Mouse (Mus musculus): Measurements from ENCODE around the gene 2610001J05Rik.
"Not testable (repeated sequence)": the region's sequence is repeated elsewhere in the genome, so short reads cannot be mapped to it uniquely, and the experiment has no call there.

Gene 2610001J05Rik

DNA sequence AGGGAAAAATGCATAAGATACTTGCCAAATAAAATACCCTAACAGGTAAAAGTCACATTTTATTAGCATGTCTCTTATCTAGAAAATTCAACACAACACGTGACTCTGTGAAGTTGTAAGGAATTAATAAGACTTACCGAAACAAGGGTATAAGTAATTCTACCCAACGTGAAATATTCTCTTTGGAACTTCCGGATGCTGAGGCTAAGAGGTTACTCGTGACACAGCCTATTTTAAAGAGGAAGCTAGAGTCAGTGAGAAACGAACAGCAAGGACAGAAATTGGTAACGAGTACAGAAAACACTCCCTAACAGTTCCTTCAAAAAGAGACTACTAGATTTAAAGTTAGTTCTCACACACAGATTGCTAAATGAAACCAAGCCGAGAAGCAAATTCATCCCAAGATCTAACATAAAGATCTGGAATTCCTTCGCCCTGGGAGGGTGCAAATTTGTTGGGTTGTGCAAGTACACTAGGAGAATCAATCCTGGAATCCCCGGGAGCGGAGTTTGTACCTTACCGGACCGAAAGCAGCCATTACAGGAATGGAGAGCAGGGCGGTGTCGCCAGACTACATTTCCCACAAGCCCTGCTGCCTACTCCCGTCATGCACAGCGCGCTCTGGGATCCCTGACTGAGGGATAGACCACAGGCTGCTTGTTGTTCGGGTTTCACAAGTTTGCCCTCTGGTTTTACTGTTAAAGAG lies at the start of gene 2610001J05Rik:
Gene 2610001J05Rik, minus strand, starts transcription at position 600 of the 706 bp plus-strand sequence.
- peak; percentile 89 for DNase-seq (ENCODE audit: low read depth, low spot score)

DNA sequence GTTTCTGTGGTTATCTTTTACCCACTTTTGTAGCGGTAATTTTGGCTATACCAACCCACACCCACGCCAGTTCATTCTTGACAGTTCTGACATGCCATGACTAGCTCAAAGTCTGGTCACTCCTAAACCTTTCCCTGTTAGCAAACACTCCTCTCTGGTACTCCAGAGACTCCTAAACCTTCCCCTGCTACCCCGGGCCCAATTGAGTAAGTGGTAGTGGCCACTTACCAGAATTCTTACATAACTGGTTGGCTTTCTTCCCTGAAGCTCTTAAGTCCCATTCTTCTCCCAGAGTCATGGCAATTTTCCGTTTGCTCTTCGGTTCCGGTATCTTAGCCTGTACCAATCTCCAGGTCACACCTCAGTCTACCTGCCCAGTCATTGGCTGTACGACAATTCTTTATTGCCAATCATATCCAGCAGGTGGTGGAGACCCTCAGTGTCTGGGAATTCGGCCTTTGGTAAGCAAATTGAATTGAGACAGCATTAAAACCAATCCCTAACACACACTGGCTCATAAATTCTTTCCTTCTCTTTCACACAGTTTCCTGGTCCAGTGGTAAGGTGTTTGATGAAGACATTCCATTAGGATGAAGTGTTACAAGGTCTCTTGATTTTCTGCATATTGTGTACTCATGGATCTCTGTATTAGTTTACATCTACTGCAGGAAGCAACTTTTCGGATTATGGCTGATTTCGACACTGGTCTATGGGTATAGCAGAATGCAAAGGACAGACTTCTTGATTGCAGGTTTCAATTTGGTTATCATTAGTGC lies 38.6 kb upstream of the 2610001J05Rik start:
- no peak for DNase-seq (ENCODE audit: low read depth, low spot score)

DNA sequence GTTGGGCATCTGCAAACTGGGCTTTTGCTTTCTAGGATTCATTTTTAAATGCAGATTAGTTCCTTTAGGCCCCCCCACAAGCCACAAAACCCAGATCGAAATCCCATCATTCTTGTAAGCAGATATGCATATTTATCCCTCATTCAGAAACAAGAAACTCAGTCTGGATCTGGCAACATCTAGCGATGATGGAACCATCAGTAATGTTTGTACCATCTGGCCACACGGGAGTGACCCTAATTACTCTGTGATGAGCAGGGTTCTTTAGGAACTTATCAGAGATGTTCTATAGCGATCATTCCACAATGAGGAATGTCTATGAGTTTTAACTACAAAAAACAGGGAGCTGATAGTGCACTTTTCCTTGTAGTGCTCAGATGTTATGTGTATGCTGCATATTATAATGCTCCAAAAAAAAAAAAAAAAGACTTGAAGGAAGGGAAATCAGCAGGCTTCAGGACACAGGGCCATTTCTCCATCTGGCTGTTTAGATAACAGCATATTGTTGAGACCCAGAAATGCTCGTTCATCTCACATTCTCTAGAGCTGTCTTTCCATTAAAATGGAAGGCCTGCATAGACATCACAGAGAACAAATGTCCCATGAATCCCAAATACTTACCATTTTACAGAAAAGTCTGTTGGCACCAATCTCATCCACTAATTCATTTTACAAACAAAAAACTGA lies 31.8 kb upstream of the 2610001J05Rik start:
- DNase-seq (ENCODE audit: low read depth, low spot score): no peak

DNA sequence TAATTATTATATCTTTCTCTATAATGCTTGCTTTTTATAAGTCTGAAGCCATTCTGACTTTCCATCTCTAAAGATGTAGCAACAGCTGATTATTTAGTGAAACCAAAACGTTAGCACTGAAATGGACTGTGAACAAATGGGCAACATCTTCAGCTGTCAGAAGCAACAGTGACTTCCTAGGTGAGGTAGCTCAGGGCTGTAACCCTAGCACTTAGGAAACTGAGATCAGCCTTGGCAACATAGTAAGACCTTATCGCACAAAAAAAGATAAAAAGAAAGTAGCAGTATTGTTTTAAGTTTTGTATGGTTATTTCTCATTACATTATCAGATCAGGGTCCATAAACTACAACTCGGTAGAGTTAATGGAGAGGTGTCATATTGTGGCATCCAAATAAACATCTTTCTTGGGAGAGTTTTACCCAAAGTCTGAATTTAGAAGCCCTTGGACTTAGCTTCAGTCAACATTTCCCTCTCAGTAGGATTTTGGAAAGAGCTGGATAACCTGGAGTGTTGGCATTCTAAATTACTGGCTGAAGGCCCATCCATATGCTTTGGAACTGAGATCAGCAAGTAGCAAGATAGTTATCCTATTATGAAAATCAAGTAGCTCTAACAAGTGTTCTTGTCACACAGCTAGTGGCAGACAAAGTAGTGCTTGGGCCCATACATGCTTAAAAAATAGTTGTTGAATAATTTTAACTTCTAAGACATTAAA lies 13.7 kb upstream of the 2610001J05Rik start:
- DNase-seq (ENCODE audit: low read depth, low spot score): no peak

DNA sequence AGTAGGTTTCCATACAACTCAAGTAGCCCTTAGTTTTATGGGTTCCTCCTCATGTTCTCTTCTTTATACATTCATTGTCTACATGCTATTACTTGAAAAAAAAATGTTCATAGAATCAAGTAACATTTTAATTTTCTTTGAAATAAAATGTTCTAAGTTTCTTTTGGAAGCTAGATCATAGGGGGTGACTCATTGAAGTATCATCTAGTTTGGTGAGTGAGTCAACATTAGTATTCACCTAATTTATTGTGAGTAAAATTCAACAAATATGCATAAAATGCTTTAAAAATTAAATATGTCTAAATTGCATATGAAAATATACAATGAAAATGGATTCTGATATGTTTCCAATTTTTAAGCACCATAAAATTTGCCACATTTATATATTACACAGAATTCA lies 11.6 kb upstream of the 2610001J05Rik start:
- no peak for DNase-seq (ENCODE audit: low read depth, low spot score)

DNA sequence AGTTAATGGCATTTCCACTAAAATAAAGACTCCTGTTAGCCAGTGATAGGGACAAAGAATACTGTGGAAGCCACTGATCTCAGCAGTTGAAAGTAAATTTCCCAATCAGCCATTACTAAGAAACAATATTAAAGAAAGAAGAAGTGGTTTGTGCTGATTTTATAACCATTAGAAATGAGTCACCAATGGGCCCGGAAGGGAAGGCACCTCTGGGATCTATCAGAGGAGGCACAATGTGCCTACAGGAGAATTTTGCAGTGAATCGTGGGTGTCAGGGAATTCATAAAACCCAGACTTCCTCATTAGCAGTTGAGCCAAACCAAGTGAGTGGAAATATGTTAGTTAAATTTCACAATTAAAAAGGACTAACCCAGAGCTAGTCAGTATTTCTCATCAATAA lies 2.6 kb upstream of the 2610001J05Rik start:
- no peak for DNase-seq (ENCODE audit: low read depth, low spot score)

DNA sequence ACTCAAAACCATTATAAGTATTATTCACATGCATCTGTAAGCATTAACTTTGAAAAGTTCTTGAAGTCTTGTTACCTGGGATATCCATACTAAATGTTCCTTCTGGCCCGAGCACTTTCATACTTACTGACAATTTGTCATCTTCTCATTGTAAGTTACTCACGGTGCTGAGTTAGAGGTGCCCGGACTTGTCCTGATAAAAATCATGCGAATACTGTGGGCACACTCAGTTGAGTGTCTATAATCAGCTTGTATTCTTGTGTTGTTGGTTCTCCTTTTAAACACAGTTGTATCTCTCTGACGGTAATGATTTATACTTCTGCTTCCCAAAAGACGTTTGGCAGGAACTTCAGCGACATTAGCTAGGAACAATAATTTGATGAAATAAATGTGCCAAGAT lies 758 bp upstream of the 2610001J05Rik start:
- no peak for DNase-seq (ENCODE audit: low read depth, low spot score)

DNA sequence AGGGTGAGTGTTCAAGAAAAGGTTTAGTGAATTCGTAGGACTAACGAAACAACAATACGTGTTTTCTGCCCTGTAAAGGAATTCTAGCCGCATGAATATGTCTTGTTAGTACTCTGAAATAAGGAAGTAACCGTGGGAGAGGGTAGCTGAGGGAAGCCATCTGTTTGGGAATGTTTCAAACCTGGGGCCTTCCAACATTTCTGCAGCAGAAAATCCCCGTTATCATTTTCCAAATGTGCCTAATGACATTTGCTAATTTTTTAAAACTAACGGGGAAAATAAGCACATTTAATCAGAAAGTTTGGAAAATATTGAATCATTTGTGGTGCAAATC lies 274 bp upstream of the 2610001J05Rik start:
- no peak for DNase-seq (ENCODE audit: low read depth, low spot score)

DNA sequence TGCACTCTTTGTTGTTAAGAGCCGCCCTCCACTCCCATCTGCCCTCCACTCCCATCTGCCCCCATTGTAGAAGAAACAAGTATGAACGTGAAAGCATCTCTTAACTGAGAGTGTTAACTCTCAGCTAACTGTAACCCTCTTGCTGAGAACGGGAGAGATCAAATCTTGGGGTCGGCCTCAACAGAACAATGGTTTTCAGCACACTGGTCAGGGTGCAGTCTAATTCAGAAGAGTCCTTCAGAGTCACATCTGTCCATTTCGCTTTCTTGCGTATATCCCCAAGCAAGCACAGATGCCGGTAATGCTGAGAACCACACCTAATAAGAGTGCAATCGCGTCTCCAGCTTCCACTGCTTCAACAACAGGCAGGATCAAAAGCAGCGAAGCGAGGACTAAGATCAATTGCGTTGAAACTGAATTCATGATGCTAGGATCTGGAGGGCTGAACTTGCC lies 1.0 kb downstream of the 2610001J05Rik start:
- DNase-seq (ENCODE audit: low read depth, low spot score): peak; percentile 4

DNA sequence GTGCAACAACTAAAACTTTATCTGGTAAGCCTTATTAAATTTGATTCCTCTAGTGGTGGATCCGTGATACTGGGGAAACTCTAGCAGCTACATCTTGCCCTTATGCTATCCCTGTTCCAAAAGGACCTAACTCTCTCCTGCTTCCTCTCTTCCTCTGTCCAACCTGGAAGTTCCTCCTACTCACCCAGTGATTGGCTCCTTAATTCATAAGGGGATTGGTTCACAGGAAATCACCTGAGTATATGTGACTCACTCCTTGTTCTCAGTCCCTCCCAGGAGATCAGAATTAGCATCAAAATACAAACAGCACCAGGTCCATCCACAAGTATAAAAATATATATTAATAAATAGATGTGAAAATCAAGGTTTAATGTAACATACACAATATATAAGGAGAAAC lies 10.7 kb downstream of the 2610001J05Rik start:
- DNase-seq (ENCODE audit: low read depth, low spot score): no peak

DNA sequence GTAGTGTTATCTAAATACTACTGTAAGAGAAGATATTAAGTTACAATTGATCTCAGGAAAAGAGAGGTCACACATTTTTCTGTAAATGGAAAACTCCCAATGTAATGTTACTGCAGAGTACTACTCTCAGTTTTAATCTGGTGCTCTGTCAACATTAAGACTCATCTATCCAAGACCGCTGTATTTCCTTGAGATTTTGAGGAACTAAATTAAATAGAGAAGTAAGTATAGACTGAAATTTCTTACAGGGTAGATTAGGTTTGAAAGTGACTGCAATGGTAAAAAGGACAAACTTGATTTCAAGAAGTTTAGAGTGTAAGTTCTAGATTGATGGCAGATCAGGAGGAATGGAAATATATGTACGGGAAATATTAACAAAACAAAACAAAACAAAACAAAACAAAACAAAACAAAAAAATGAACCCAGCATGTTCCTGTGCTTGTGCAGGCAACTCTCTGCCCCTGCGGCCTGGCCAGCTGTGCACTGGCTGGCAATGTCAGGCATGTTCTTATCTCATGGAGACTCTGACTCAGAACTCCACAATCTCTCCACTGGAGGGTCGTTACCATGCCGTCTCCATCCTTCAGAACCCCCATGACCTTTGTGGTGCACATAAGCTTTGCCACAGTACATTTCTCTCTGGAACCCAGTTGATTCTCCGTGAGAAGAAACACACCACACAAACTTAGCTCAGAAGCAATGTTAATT lies 11.3 kb downstream of the 2610001J05Rik start:
- DNase-seq (ENCODE audit: low read depth, low spot score): no peak

DNA sequence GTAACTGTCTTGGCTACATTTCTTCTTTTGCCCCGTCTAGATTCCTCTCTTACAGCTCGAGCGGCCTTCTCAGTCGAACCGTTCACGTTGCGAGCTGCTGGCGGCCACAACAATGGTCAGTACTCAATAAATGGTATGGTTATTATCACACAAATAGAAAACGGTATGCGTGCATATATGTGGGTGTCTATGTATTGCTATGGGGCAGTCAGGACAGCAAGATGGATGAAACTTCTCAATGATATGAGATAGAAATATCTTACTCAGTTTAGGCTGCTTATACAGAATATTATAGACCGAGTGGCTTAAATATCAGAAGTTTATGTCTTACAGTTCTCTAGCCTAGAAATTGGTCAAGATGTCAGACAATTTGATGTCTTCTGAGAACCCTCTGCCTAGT lies 17.1 kb downstream of the 2610001J05Rik start:
- no peak for DNase-seq (ENCODE audit: low read depth, low spot score)

DNA sequence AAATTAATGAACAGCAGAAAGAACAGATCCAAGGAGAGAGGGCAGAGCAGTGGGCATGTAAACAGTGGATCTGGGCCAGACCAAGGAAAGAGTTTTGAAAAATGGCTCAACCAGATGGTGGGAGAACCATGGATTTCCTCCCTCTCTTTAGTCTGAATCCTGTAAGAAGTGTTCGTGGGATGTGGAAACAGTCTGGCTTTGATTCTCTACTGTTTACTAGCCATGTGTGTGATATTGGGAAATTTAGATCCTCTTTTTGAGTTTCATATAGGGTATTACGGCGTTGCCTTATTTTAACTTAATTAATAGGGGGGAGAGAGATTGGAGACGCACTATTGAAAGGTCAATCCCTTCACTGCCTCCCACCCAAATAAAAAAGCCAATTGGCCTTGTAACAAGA lies 18.1 kb downstream of the 2610001J05Rik start:
- DNase-seq (ENCODE audit: low read depth, low spot score): no peak

DNA sequence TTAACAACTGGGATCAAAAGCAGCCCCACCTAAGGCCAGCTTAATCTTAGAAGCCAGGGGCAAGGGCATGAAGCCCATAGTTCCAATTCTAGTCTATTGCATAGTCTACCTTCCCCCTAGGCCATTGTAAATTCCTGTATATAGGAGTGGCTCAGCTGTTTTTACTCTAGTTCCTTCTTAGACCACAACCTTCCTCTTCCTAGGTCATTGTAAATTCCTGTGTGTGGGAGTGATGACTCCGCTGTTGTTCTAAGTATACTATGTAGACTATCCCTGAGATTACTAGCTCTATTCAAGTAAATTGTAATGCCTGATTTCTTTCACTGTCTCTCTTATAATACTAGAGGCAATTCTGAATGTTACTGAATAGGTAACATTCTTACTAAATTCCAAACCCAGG lies 25.3 kb downstream of the 2610001J05Rik start:
- not testable (repeated sequence) for DNase-seq (ENCODE audit: low read depth, low spot score)

DNA sequence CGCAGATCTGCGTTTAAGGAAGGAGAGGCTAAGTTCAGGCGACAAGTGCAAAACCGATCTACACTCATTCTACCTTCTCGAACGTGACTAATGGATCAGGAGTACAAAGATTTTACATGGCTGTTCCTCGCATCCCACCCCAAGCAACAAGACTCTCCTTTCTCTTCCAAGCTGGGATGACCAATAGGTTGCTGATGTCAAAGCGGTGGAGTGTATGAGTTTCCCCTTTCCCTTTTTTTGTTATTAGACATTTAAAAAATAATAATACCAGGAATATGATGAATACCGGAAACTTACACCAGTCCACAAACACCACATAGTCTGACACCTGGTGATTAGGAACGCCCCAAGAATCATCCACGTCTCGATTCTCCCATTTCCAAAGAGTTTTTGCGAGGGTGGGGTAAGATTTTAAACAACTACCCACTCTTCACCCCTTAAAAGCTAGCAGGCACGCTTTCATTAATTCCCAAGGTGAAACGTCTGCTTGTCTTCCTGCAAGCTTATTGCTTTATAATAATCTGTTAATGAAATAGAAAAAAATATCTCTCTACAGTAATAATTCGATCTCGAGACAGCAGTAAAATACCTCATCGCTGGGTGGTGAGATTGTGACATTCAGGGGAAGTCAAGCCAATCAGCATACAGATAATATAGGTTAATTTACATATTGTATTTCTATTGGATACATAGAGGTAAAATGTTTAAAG lies 31.8 kb downstream of the 2610001J05Rik start, which contains the start of gene Gpr85:
Gene Gpr85, minus strand, starts transcription at position 598 of the 710 bp plus-strand sequence.
- DNase-seq (ENCODE audit: low read depth, low spot score): no peak

DNA sequence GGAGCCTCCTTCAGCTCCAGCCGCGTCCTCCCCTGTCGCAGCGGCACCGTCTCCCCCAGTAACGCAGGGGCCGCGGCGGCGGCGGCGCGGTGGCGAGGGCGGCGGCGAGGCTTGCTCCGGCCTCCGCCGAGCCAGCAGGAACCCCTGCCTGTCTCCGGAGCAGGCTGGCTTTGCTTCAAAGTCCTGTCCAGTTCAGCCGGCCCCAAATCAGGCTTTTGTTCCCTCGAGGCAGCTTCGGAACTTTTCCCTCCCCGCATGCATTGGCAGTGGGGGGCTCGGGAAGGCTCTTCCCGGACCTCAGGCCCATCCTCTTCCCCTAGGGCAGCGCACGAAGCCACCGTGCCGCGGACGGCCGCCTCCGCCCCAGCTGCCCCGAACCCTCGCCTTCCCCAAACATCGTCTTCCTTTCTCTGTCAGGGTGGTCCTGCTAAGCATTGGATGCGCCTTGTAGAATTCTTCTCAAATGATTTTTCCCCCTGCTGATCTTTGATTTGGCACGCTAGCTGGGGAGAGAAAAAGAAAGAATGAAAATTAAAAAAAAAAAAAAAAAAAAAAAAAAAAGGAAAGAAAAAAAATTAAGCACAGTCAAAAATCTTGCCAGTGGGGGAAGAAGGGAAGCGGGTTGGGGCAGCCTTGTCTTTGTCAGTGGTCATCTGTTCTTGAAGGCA lies 32.5 kb downstream of the 2610001J05Rik start:
- peak; percentile 16 for DNase-seq (ENCODE audit: low read depth, low spot score)

DNA sequence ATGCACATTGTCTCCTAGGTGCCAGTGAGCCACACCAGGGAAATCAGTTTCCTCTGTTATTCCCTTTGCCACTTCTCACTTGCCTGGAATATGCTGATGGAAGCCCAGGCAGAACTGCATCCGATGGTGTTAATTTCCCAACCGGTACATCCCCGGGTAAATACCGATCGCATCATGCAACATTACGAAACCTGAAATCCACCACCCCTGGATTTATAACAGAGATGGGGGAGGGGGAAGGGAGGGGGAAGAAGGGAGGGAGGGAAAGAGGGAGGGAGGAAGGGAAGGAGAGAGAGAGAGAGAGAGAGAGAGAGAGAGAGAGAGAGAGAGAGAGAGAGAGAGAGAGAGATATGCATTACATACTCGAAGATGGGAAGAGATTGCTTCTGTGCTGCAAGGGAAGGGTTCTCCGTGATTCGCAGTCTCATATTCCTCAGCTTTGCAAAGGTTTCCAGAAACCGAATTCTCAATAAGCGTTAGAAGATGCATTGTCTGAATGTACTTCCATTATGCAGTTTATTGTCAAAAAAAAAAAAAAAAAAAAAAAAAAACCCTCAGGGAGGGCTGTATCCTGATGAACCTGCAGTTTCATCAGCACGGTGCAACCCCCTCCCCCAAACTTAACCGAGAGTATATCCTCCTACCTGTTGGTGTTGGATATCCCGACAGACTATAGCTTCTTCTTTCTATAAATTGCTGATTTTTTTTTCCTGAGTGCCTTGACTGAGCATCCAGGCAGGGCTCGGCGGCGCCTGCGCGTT lies 33.2 kb downstream of the 2610001J05Rik start:
- no peak for DNase-seq (ENCODE audit: low read depth, low spot score)

DNA sequence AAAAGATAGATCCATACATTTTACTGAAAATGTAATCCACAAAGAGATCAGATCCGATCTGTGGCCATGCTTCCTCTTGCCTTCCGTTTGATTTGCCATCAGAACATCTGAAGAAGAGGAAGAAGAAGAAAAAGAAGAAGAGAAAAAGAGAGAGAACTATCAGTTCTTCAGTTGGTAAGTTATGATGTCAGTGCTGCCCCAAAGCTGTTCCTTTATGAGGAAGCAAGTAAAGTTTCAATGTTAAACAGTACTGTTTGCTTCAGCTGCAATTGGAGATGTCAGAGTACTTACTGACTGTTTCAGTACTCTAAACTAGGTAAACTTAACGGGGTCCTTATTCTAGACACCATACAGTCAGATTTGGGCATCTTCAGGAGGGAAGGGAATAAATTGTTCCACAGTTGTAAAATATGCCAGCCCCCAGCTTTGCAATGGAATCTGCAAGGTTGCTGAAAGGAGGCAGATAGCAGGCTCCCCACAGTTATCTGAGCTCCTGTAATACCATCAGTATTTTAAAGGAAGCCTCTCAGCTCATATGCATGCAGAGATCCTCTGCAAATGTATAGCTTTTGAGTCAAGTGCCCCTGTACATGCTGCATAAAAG lies 34.2 kb downstream of the 2610001J05Rik start:
- no peak for DNase-seq (ENCODE audit: low read depth, low spot score)

Measured in CD4-positive helper T cell, adult 2 months (primary cell).